Mouse (Mus musculus) megakaryocyte, adult 5-6 weeks (primary cell): ENCODE measurements around the gene Klf6. TPM values are rescaled to one million over a fixed set of nuclear protein-coding genes. Genes with fewer than 3 reads are reported as not detected.

Experiments used
- ATAC-seq: 2 replicates; pipeline ENCODE4 v1.8.0; 2016; ENCODE audit warnings: mild to moderate bottlenecking, inconsistent platforms; ENCODE audit not compliant: poor library complexity, severe bottlenecking
- total RNA-seq, 2 experiments: library from RNA; stranded (forward) in 1 of 2; stranded (reverse) in 1 of 2; fragments of 153-499, 151-499 nt in 1 of 2; fragments of 221-1000, 200-1000 nt in 1 of 2; gene quantifications; 2 replicates each; pipeline versions ENCODE4 v1.2.3 to v1.2.4; 2015 to 2017

Klf6 gene
- total RNA-seq, 2 experiments from 2014 or later, result 180 to 198 TPM

GRCm38 (mm10) chr13:5862626-5863407, 1.5 kb downstream of the Klf6 start:
- no peak for ATAC-seq

- peak; percentile 5; the same call in 1 of the 2 replicates for ATAC-seq
Measured at GRCm38 (mm10) chr13:5863408-5863891, 2.2 kb downstream of the Klf6 start.

- ATAC-seq, result 0 out of 2 replicates have a peak, but pooled peaks have one; percentile 7
Measured at GRCm38 (mm10) chr13:5864265-5865097, 3.2 kb downstream of the Klf6 start.

- no peak for ATAC-seq
Measured at GRCm38 (mm10) chr13:5865098-5865415, 3.8 kb downstream of the Klf6 start.

- no peak for ATAC-seq
Measured at GRCm38 (mm10) chr13:5866091-5866490, 4.8 kb downstream of the Klf6 start.

GRCm38 (mm10) chr13:5866532-5866931, 5.2 kb downstream of the Klf6 start:
- ATAC-seq, result no peak

- ATAC-seq, result no peak
Measured at GRCm38 (mm10) chr13:5868376-5868775, 7.1 kb downstream of the Klf6 start.

GRCm38 (mm10) chr13:5869433-5869832, 8.2 kb downstream of the Klf6 start:
- no peak for ATAC-seq

- no peak for ATAC-seq
Measured at GRCm38 (mm10) chr13:5869842-5870241, 8.6 kb downstream of the Klf6 start.

- peak; percentile 36 for ATAC-seq
Measured at GRCm38 (mm10) chr13:5870382-5871272, 9.3 kb downstream of the Klf6 start.

- ATAC-seq, result no peak
Measured at GRCm38 (mm10) chr13:5871414-5871813, 10.1 kb downstream of the Klf6 start.

- peak; percentile 56 for ATAC-seq
Measured at GRCm38 (mm10) chr13:5873681-5874080, 12.4 kb downstream of the Klf6 start.

GRCm38 (mm10) chr13:5875478-5875877, 14.2 kb downstream of the Klf6 start:
- peak; percentile 80 for ATAC-seq

GRCm38 (mm10) chr13:5878748-5879147, 17.5 kb downstream of the Klf6 start:
- ATAC-seq, result no peak

- ATAC-seq, result peak; percentile 58
Measured at GRCm38 (mm10) chr13:5886810-5887209, 25.5 kb downstream of the Klf6 start.

GRCm38 (mm10) chr13:5888164-5888563, 26.9 kb downstream of the Klf6 start:
- ATAC-seq, result peak; percentile 80

- peak; percentile 55 for ATAC-seq
Measured at GRCm38 (mm10) chr13:5888731-5889130, 27.4 kb downstream of the Klf6 start.

- ATAC-seq, result no peak
Measured at GRCm38 (mm10) chr13:5890035-5890434, 28.8 kb downstream of the Klf6 start.

- no peak for ATAC-seq
Measured at GRCm38 (mm10) chr13:5892684-5893447, 31.6 kb downstream of the Klf6 start.

GRCm38 (mm10) chr13:5894910-5895309, 33.6 kb downstream of the Klf6 start:
- no peak for ATAC-seq
